Mouse (Mus musculus) cerebellum, adult 2 months (tissue): ENCODE data around the gene Amer3.

Experiments used
- CTCF ChIP-seq: fragments of 200-500 bp; IDR thresholded peaks from 2 replicates; pipeline ENCODE4 v1.5.1; 2011; ENCODE audit warnings: low read depth, mild to moderate bottlenecking, control low read depth, low read length, moderate library complexity, borderline replicate concordance; ENCODE audit not compliant: insufficient read depth
- POLR2A ChIP-seq: fragments of 200-500 bp; IDR thresholded peaks from 2 replicates; pipeline ENCODE4 v1.6.1; 2011; ENCODE audit warnings: low read length, control low read depth, borderline replicate concordance; ENCODE audit not compliant: insufficient read depth

- no peak for TF ChIP-seq CTCF
- no peak for TF ChIP-seq POLR2A
Measured at GRCm38 (mm10) chr1:34554275-34554674, 25.2 kb upstream of the Amer3 start.
